Mouse (Mus musculus): Measurements from ENCODE around the gene AU018091. TPM values are rescaled to one million over a fixed set of nuclear protein-coding genes. Genes with fewer than 3 reads are reported as not detected.
"Not testable (repeated sequence)": the region's sequence is repeated elsewhere in the genome, so short reads cannot be mapped to it uniquely, and the experiment has no call there.

Gene AU018091
- polyA plus RNA-seq, 1 experiment from 2014 or later = not detected

DNA sequence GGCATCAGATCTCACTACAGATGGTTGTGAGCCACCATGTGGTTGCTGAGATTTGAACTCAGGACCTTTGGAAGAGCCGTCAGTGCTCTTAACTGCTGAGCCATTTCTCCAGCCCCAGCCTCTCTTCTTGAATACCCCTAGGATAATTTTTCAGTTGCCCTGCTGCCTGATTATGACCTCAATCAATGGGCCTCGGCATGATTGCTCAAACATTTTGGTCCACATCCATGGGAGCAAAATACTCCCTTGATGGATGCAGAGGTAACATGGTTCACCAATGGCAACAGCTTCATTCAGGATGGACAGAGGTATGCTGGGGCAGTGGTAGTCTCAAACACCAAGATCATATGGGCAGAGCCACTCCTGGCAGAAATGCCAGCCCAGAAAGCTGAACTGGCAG is 17.7 kb upstream of the AU018091 start:
- H3K27me3 ChIP-seq (ENCODE audit: control insufficient read depth, insufficient read depth, low read length); H3K36me3 ChIP-seq (ENCODE audit: control insufficient read depth, insufficient read depth, low read length); H3K9ac ChIP-seq (replicated peaks; ENCODE audit: low read depth, low read length); H3K27ac ChIP-seq (ENCODE audit: low read depth, low read length); H3K9me3 ChIP-seq (ENCODE audit: control insufficient read depth, low read length); H3K4me2 ChIP-seq (ENCODE audit: low read depth, low read length); H3K4me3 ChIP-seq (ENCODE audit: low read depth, low read length); ATAC-seq (ENCODE audit: low read depth); H3K4me1 ChIP-seq (ENCODE audit: control insufficient read depth, insufficient read depth, low read length): not testable (repeated sequence)
- WGBS = 82% methylated on average over 2 of the region's 2 CpGs

DNA sequence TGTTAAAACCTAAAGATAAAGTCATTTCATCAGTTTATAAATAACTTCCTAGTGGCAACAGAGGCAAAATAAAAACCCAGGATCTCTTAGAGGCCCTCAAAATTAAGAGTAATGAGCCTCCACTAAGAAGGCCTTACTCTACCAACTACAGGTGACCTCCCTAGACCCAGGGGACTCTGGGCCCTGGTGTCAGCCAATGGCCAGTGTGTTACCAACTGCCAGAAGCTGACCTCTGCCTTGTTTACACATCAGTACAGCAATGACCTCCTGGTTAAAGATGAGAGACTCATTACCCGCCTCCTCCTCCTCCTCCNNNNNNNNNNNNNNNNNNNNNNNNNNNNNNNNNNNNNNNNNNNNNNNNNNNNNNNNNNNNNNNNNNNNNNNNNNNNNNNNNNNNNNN is 17.1 kb upstream of the AU018091 start:
- Histone ChIP-seq H3K27ac (ENCODE audit: low read depth, low read length) (no peak overlapping the region), H3K4me3 (ENCODE audit: low read depth, low read length) (no peak overlapping the region), H3K36me3 (ENCODE audit: control insufficient read depth, insufficient read depth, low read length) (no peaks in the 10 kb centered on the region), H3K27me3 (ENCODE audit: control insufficient read depth, insufficient read depth, low read length) (no peaks in the 10 kb centered on the region), H3K4me2 (ENCODE audit: low read depth, low read length) (no peak overlapping the region), H3K9ac (replicated peaks; ENCODE audit: low read depth, low read length) (no peak overlapping the region), H3K9me3 (ENCODE audit: control insufficient read depth, low read length) (no peaks in the 10 kb centered on the region), H3K4me1 (ENCODE audit: control insufficient read depth, insufficient read depth, low read length) (no peaks in the 10 kb centered on the region)
- WGBS = 91% methylated on average over 1 of the region's 1 CpGs
- no peak for ATAC-seq (ENCODE audit: low read depth)

DNA sequence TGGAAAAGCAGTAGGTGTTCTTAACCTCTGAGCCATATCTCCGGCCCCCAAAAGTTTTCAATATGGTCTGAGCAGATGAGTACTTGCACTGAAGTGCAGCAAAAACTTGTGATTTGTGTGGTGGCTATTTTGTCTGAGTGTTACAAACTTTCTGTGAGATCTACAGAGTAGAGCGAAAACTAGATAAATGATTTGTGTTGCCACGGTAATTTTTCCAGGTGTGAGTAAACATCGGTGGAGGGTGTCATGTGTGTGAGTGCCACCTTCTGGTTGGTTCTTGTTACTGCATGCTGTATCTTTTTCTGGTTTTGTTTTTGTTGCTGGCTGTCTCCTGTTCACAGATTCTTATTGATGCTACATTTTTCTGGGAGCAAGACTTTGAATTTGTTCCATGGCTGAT is 15.4 kb upstream of the AU018091 start:
- no peak overlapping the region for H3K9ac ChIP-seq (replicated peaks; ENCODE audit: low read depth, low read length)
- 47% methylated on average over 4 of the region's 4 CpGs for WGBS
- H3K4me2 ChIP-seq (ENCODE audit: low read depth, low read length) = no peak overlapping the region
- no peak for ATAC-seq (ENCODE audit: low read depth)
- H3K4me1 ChIP-seq (ENCODE audit: control insufficient read depth, insufficient read depth, low read length) = no peaks in the 10 kb centered on the region
- H3K27ac ChIP-seq (ENCODE audit: low read depth, low read length) = no peak overlapping the region
- H3K27me3 ChIP-seq (ENCODE audit: control insufficient read depth, insufficient read depth, low read length) = no peaks in the 10 kb centered on the region
- no peak overlapping the region for H3K4me3 ChIP-seq (ENCODE audit: low read depth, low read length)
- no peaks in the 10 kb centered on the region for H3K36me3 ChIP-seq (ENCODE audit: control insufficient read depth, insufficient read depth, low read length)
- no peaks in the 10 kb centered on the region for H3K9me3 ChIP-seq (ENCODE audit: control insufficient read depth, low read length)

DNA sequence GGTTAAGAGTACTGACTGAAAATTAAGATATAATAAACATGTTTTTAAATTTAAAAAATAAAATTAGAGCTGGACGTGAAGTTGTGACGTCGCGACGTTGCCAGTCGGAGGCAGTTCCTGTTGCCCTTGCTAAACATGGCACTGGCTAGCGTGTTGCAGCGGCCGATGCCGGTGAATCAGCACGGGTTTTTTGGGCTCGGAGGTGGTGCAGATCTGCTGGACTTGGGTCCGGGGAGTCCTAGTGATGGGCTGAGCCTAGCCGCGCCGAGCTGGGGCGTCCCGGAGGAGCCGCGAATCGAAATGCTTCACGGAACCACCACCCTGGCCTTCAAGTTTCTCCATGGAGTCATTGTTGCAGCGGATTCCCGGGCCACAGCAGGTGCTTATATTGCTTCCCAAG is 12.0 kb upstream of the AU018091 start:
- not testable (repeated sequence) for H3K9ac ChIP-seq (replicated peaks; ENCODE audit: low read depth, low read length); H3K27me3 ChIP-seq (ENCODE audit: control insufficient read depth, insufficient read depth, low read length); H3K27ac ChIP-seq (ENCODE audit: low read depth, low read length); ATAC-seq (ENCODE audit: low read depth); H3K4me1 ChIP-seq (ENCODE audit: control insufficient read depth, insufficient read depth, low read length); H3K36me3 ChIP-seq (ENCODE audit: control insufficient read depth, insufficient read depth, low read length); H3K4me2 ChIP-seq (ENCODE audit: low read depth, low read length); H3K9me3 ChIP-seq (ENCODE audit: control insufficient read depth, low read length); H3K4me3 ChIP-seq (ENCODE audit: low read depth, low read length)
- WGBS = 90% methylated on average over 24 of the region's 24 CpGs

DNA sequence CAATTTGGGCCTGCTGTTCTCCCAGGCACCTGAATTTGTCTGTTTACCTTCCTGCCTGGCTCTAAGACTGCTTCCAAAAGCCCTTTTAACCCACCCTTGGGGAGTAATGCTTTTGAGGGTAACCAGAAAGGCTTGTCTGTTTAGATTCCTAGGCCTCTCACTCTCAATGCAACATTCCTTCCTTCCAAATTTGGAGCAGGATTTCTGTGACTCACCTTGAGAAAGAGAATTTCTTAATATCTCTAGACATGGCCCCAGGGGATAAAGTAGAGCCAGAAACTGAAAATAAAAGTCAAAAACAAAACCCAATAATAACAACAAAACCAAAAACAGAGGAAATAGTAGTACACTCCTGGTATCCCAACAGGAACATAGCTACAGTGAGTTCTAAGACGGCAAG is 707 bp downstream of the AU018091 start:
- H3K9ac ChIP-seq (replicated peaks; ENCODE audit: low read depth, low read length) = no peak overlapping the region
- no peak overlapping the region for H3K27ac ChIP-seq (ENCODE audit: low read depth, low read length)
- H3K36me3 ChIP-seq (ENCODE audit: control insufficient read depth, insufficient read depth, low read length) = no peaks in the 10 kb centered on the region
- H3K4me3 ChIP-seq (ENCODE audit: low read depth, low read length) = no peak overlapping the region
- H3K4me1 ChIP-seq (ENCODE audit: control insufficient read depth, insufficient read depth, low read length) = no peaks in the 10 kb centered on the region
- 86% methylated on average over 1 of the region's 1 CpGs for WGBS
- no peaks in the 10 kb centered on the region for H3K27me3 ChIP-seq (ENCODE audit: control insufficient read depth, insufficient read depth, low read length)
- H3K9me3 ChIP-seq (ENCODE audit: control insufficient read depth, low read length) = no peaks in the 10 kb centered on the region; the same call in 1 of the 2 replicates
- H3K4me2 ChIP-seq (ENCODE audit: low read depth, low read length) = no peak overlapping the region
- ATAC-seq (ENCODE audit: low read depth) = no peak

DNA sequence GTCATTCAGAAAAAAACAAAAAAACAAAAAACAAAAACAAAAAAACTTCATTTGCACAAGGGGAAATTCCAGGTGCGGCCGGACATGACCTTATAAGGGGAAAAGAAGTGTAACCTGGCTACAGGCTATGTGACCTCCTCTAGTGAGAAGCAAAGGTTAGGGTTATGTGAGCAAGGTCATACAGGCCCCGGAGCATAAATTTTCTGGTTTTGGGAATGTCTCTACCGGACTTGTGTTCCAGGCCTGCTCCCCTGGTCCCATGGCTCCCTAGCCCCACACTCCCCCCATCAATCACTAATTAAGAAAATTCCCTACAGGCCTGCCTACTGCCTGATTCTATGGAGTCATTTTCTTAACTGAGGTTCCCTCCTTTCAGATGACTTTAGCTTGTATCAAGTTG is 2.7 kb downstream of the AU018091 start:
- H3K36me3 ChIP-seq (ENCODE audit: control insufficient read depth, insufficient read depth, low read length) = no peaks in the 10 kb centered on the region
- no peak overlapping the region for H3K9ac ChIP-seq (replicated peaks; ENCODE audit: low read depth, low read length)
- no peak overlapping the region for H3K27ac ChIP-seq (ENCODE audit: low read depth, low read length)
- 98% methylated on average over 4 of the region's 4 CpGs for WGBS
- ATAC-seq (ENCODE audit: low read depth) = no peak
- H3K9me3 ChIP-seq (ENCODE audit: control insufficient read depth, low read length) = no peaks in the 10 kb centered on the region; the same call in 1 of the 2 replicates
- H3K4me1 ChIP-seq (ENCODE audit: control insufficient read depth, insufficient read depth, low read length) = no peaks in the 10 kb centered on the region
- no peaks in the 10 kb centered on the region for H3K27me3 ChIP-seq (ENCODE audit: control insufficient read depth, insufficient read depth, low read length)
- H3K4me3 ChIP-seq (ENCODE audit: low read depth, low read length) = no peak overlapping the region
- H3K4me2 ChIP-seq (ENCODE audit: low read depth, low read length) = no peak overlapping the region

DNA sequence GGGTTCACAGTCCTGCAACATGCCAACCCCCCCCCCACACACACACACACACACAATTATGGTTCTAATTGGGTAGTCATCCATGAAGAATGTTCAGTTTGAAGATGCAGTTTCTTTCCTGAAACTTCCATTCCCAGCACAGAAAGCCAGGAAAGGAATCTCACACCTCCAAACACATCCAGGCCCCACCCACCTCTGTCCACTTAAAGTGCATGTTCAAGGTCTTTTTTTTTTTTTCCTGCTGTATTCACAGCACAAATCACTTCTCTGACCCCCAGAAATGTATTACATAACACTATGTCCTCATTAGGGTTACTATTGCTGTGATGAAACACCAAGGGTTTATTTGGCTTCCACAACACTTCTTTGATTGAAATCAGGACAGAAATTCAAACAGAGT is 4.0 kb downstream of the AU018091 start:
- H3K4me3 ChIP-seq (ENCODE audit: low read depth, low read length) = no peak overlapping the region
- H3K9ac ChIP-seq (replicated peaks; ENCODE audit: low read depth, low read length) = no peak overlapping the region
- no peak overlapping the region for H3K4me2 ChIP-seq (ENCODE audit: low read depth, low read length)
- H3K27me3 ChIP-seq (ENCODE audit: control insufficient read depth, insufficient read depth, low read length) = no peaks in the 10 kb centered on the region
- H3K4me1 ChIP-seq (ENCODE audit: control insufficient read depth, insufficient read depth, low read length) = no peaks in the 10 kb centered on the region
- H3K36me3 ChIP-seq (ENCODE audit: control insufficient read depth, insufficient read depth, low read length) = no peaks in the 10 kb centered on the region
- no peaks in the 10 kb centered on the region; the same call in 1 of the 2 replicates for H3K9me3 ChIP-seq (ENCODE audit: control insufficient read depth, low read length)
- no peak for ATAC-seq (ENCODE audit: low read depth)
- no peak overlapping the region for H3K27ac ChIP-seq (ENCODE audit: low read depth, low read length)

DNA sequence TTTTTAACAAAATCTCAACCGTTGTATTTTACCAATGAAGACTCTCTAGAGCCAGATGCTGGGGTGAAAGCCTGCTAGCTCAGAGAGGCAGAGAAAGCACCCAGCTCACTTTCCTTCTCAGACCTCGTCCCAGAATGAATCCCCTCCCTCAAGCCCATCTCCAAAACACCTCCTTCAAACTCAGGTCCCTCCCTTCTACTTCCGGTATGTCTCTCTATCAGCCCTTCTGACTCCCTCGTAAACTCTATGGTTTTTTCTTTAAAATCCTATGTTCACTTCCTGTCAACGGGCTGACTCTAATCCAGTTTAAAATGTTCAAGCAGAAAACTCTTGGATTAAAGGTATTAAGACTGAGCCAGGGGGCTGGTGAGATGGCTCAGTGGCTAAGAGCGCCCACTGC is 4.6 kb downstream of the AU018091 start:
- Histone ChIP-seq H3K4me2 (ENCODE audit: low read depth, low read length) (no peak overlapping the region), H3K4me1 (ENCODE audit: control insufficient read depth, insufficient read depth, low read length) (no peaks in the 10 kb centered on the region), H3K27me3 (ENCODE audit: control insufficient read depth, insufficient read depth, low read length) (no peaks in the 10 kb centered on the region), H3K27ac (ENCODE audit: low read depth, low read length) (no peak overlapping the region), H3K4me3 (ENCODE audit: low read depth, low read length) (no peak overlapping the region), H3K9ac (replicated peaks; ENCODE audit: low read depth, low read length) (no peak overlapping the region), H3K36me3 (ENCODE audit: control insufficient read depth, insufficient read depth, low read length) (no peaks in the 10 kb centered on the region), H3K9me3 (ENCODE audit: control insufficient read depth, low read length) (no peaks in the 10 kb centered on the region; the same call in 1 of the 2 replicates)
- ATAC-seq (ENCODE audit: low read depth) = no peak
- 83% methylated on average over 6 of the region's 6 CpGs for WGBS

- 80% methylated on average over 1 of the region's 1 CpGs for WGBS
- Histone ChIP-seq H3K4me2 (ENCODE audit: low read depth, low read length) (no peak overlapping the region), H3K4me1 (ENCODE audit: control insufficient read depth, insufficient read depth, low read length) (no peaks in the 10 kb centered on the region), H3K27ac (ENCODE audit: low read depth, low read length) (no peak overlapping the region), H3K4me3 (ENCODE audit: low read depth, low read length) (no peak overlapping the region), H3K9me3 (ENCODE audit: control insufficient read depth, low read length) (peaks cover 3% of the 10 kb centered on the region; the same call in 1 of the 2 replicates), H3K9ac (replicated peaks; ENCODE audit: low read depth, low read length) (no peak overlapping the region), H3K36me3 (ENCODE audit: control insufficient read depth, insufficient read depth, low read length) (no peaks in the 10 kb centered on the region), H3K27me3 (ENCODE audit: control insufficient read depth, insufficient read depth, low read length) (no peaks in the 10 kb centered on the region)
- no peak for ATAC-seq (ENCODE audit: low read depth)
Measured at GRCm38 (mm10) chr7:3150376-3150775, 18.6 kb downstream of the AU018091 start.

GRCm38 (mm10) chr7:3146072-3146471 is 22.9 kb downstream of the AU018091 start:
- no peak overlapping the region for H3K27ac ChIP-seq (ENCODE audit: low read depth, low read length)
- H3K9me3 ChIP-seq (ENCODE audit: control insufficient read depth, low read length) = no peaks in the 10 kb centered on the region
- no peak overlapping the region for H3K4me2 ChIP-seq (ENCODE audit: low read depth, low read length)
- H3K4me1 ChIP-seq (ENCODE audit: control insufficient read depth, insufficient read depth, low read length) = no peaks in the 10 kb centered on the region
- H3K4me3 ChIP-seq (ENCODE audit: low read depth, low read length) = no peak overlapping the region
- H3K27me3 ChIP-seq (ENCODE audit: control insufficient read depth, insufficient read depth, low read length) = no peaks in the 10 kb centered on the region
- no peaks in the 10 kb centered on the region for H3K36me3 ChIP-seq (ENCODE audit: control insufficient read depth, insufficient read depth, low read length)
- ATAC-seq (ENCODE audit: low read depth) = no peak
- H3K9ac ChIP-seq (replicated peaks; ENCODE audit: low read depth, low read length) = no peak overlapping the region

Measured in neural tube, embryonic 14.5 days (tissue).